Mouse (Mus musculus) liver, postnatal 0 days (tissue): ENCODE measurements at regions not wholly inside any gene's neighbourhood (a gene's known extent, or its start where the extent isn't known, plus 50 kb on each side); places are given as distances from the start of the nearest gene placed in this dataset.

Source experiments
- CTCF ChIP-seq: sonication (generic); IDR thresholded peaks from 2 replicates; pipeline ENCODE4 v1.5.1; 2016; ENCODE audit warnings: antibody characterized with exemption, low read depth
- EP300 ChIP-seq: IDR thresholded peaks from 2 replicates; pipeline ENCODE4 v1.6.1; 2016; ENCODE audit warnings: antibody characterized with exemption, low read depth, mild to moderate bottlenecking

GRCm38 (mm10) chr1:81967062-81967461 is 265.9 kb upstream of the Gm9747 start:
- TF ChIP-seq EP300 (no peak), CTCF (no peak)
